Mouse (Mus musculus) ES-E14 (cell line): ENCODE measurements around the gene Iqcn.

Experiments used
- MAFK ChIP-seq: IDR thresholded peaks from 2 replicates; pipeline ENCODE4 v1.6.1; 2014; ENCODE audit warnings: mild to moderate bottlenecking, low read depth, low read length, inconsistent platforms; ENCODE audit not compliant: insufficient read depth
- ZC3H11A ChIP-seq: IDR thresholded peaks from 2 replicates; pipeline ENCODE4 v1.6.1; 2012; ENCODE audit warnings: low read depth, mild to moderate bottlenecking, inconsistent platforms, low read length, borderline replicate concordance

- TF ChIP-seq ZC3H11A: no peak
- TF ChIP-seq MAFK: no peak
Observed at GRCm38 (mm10) chr8:70752000-70752764, 48.9 kb downstream of the Iqcn start.
